Mouse (Mus musculus) large intestine, adult 2 months (tissue): ENCODE measurements around the gene Ccl17. TPM values are rescaled to one million over a fixed set of nuclear protein-coding genes. Genes with fewer than 3 reads are reported as not detected.

Experiments
- DNase-seq: peaks from one replicate; pipeline ENCODE4 v3.0.0-alpha.2; 2012; ENCODE audit warnings: low read depth, low spot score
- WGBS: fragments of 180-500 bp; shearing (Covaris S2); methylation state at CpG from one replicate; pipeline ENCODE4 v1.1.7; 2018; 5-methylcytosine and 5-hydroxymethylcytosine counted together
- polyA plus RNA-seq: library from polyadenylated mRNA; depleted of rRNA; stranded (reverse); fragments of >200 nt; gene quantifications from 2 replicates; pipeline ENCODE4 v1.2.3, GENCODE M21; 2012; rRNA removed

Ccl17 gene
- polyA plus RNA-seq: 2.5 and 4.9 TPM in 2 replicates

DNA sequence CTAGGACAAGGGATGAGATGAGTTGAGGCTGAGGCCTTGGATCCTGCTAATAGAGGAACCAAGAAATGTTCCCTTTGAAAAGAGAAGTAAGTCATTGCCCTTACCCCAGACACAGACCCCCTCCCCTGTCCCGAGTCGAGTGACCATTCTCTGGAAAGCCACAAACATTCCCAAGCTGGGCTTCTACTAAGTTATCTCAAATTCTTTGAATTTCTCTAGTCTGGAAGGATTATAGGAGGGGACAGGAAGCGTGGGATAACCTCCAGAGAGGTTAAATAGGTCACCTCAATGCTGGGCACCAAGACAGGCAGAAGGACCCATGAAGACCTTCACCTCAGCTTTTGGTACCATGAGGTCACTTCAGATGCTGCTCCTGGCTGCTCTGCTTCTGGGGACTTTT, at the start of gene Ccl17:
Gene Ccl17, plus strand, starts transcription at position 301 of the 400 bp plus-strand sequence.
- no peak for DNase-seq

DNA sequence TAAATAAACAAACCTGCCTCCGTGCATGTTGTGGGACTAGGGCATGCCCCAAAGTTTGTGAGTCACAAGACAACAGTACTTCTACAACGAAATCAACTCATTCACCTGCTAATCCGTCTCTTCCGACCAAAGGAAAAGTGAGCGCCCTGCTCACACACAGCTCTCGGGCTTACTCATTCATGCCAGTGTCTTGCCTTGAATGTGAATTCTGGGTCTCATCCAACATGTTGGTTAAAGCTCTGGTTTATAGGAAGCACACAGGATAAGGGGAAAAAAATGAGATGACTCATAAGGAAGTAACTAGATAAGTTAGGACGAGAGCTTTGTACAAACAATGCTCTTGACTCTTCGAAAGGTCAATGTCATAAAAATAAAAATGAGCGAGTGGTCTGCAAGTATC, 43.2 kb upstream of the Ccl17 start:
- 12% methylated on average over 9 of the region's 9 CpGs for WGBS
- no peak for DNase-seq

More for the DNA sequence above, at the start of gene Ccl17:
- WGBS: 76% methylated on average over 3 of the region's 3 CpGs

DNA sequence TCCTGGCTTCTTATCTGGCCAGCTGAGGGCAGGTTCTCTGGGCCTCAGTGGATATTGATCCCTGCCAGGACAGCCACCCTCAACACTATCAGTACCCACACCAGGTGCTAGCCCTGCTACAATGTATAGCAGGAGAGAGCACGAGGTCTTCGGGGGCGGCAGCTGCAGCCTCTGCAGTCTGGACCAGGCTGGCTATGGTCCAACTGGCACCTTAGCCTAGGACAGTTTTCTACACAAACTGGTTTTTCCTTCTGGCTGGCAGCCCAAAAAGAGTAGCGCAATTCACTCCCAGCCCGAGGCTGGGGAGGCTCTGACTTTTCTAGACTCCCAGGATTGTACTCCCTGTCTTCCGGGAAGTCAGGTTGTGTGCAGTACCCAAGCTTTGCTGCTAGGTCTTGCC, 39.3 kb upstream of the Ccl17 start:
- WGBS: 10% methylated on average over 6 of the region's 6 CpGs
- DNase-seq: no peak

DNA sequence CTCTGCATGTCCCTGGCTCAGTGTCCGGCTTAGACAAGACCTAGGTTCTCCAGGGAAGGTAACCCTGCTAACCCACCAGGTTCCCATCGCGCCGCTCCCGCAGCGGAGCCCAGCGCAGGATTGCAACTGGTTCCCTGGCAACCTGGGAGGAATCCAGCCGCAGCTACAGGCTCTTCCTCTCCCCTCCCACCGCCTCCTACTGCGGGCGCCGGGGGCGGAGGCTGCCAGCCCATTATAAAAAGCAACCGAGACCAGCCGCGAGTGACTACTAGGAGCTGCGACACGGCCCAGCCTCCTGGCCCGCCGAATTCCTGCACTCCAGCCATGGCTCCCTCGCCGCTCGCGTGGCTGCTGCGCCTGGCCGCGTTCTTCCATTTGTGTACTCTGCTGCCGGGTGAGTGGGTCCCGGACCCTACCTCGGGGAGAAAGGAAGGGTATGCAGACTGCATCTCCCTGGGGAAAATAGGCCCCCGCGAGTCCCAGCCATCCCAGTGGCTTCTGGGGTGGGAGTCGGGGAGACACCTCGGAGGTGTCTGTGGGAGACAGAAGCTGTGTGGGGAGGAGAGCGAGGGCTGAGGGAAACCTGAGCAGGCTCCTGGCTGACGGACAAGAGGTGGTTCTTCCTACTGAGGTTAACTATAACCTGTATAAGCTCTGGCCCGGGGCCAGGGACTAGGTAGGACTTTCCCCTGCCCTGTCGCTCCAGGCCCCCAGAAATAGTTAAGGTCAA, 38.1 kb upstream of the Ccl17 start, which contains the start of gene Cx3cl1:
Gene Cx3cl1, plus strand, starts transcription at position 69 of the 730 bp plus-strand sequence.
- 2% methylated on average over 38 of the region's 38 CpGs for WGBS
- no peak for DNase-seq

GRCm38 (mm10) chr8:94773048-94773447, 37.2 kb upstream of the Ccl17 start:
- no peak for DNase-seq
- 77% methylated on average over 6 of the region's 6 CpGs for WGBS

- no peak for DNase-seq
- WGBS: 83% methylated on average over 12 of the region's 12 CpGs
Observed at GRCm38 (mm10) chr8:94773700-94774171, 36.5 kb upstream of the Ccl17 start.

DNA sequence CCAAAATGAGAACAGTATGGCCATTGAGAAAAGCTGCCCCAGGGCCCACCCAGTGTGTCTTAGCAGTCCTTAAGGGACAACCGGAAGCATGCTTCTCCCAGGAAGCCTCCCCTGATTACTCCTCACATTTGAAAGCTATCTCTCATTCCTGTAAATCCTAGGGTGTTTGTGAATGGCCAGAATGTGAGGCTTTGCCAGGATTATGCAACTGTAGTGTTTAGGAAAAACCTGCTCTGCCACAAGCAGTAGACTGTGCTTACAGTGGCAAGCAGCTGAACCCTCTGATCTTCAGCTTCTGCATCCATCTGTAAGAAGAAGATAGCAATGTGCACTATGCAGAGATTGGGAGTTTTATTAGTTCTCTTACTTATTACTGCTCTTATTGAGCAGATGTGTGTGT, 35.7 kb upstream of the Ccl17 start:
- DNase-seq: no peak
- WGBS: 76% methylated on average over 1 of the region's 1 CpGs

DNA sequence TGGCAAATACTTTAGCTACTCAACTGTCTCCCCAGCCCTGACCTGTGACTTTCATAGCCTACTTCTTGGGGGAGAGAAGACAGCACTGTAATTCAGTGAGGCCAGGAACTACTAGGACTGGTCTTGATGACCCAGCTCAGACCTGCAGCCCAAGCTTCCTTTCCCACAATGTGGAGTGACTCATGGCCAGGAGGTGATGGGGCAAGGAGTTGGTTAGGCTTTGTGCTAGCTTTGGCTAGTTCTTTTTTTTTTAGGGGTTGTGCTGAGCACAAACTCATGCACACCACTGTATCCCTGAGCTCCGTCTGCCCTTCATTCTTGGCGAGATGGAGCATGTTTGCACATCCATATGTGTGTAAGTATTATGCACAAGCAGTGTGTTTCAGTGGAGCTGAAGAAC, 33.9 kb upstream of the Ccl17 start:
- WGBS: 87% methylated on average over 2 of the region's 2 CpGs
- DNase-seq: no peak

GRCm38 (mm10) chr8:94778036-94778435, 32.2 kb upstream of the Ccl17 start:
- WGBS: 75% methylated on average over 10 of the region's 10 CpGs
- DNase-seq: no peak

DNA sequence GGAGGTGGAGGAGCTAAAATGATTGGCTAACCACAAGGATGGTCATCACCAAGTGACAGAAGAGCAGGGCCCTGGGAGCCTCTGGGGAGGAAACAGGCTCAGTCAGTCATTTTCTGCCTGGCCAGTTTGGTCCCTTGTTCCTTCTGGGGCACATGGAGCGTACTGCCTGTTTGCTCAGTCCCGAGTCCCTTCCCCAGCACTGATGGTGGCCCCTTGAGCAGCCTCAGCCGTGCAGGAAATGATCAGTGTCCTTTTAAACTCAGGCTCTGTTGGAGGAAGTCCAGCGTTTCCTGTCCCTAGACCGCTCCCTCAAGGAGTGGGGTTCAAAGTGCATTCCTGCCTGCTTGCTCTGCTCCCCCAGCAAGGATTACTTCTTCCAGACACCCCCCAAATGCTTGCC, 31.8 kb upstream of the Ccl17 start:
- no peak for DNase-seq
- 6% methylated on average over 5 of the region's 5 CpGs for WGBS

GRCm38 (mm10) chr8:94778895-94779533, 31.2 kb upstream of the Ccl17 start:
- DNase-seq: no peak

GRCm38 (mm10) chr8:94779534-94780294, 30.5 kb upstream of the Ccl17 start:
- WGBS: 93% methylated on average over 16 of the region's 16 CpGs
- DNase-seq: no peak

More at GRCm38 (mm10) chr8:94778895-94779533, 31.2 kb upstream of the Ccl17 start:
- WGBS: 43% methylated on average over 10 of the region's 10 CpGs

- no peak for DNase-seq
- WGBS: 90% methylated on average over 21 of the region's 21 CpGs
Observed at GRCm38 (mm10) chr8:94780491-94781154, 29.6 kb upstream of the Ccl17 start.

DNA sequence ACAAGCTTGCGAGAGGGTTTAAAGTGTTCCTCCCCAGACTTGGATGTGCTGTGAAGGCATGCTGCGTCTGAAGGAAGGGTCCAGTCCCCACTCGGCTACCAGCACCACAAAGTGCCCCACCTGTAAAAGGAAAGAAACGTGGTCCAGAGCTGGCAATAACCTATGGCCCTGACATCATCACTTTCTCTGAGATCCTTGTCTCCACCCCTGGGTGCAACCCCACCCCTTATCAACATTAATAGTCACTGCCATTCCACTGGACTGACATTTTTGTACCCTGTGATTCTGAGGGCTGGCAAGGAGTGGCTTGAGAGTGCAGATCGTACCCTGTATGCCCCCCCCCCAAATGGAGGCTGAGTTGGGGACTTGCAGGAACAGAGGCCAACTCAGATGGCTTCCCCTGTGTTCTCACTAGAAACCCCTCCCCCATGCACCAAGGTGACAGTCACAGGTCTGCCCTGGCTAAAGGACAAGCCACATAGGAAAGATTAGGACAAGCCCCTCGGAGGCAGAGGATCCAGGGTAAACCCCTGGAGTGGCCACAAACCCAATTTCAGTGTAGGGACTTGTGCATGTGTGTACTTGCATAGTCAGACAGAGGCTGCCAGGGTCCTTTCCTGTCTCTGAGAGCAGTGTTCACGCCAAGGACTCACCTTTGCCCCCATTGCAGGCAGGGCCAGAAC, 29.0 kb upstream of the Ccl17 start:
- no peak for DNase-seq
- WGBS: 34% methylated on average over 7 of the region's 7 CpGs

- DNase-seq: no peak
- 16% methylated on average over 11 of the region's 11 CpGs for WGBS
Observed at GRCm38 (mm10) chr8:94781838-94782235, 28.4 kb upstream of the Ccl17 start.

DNA sequence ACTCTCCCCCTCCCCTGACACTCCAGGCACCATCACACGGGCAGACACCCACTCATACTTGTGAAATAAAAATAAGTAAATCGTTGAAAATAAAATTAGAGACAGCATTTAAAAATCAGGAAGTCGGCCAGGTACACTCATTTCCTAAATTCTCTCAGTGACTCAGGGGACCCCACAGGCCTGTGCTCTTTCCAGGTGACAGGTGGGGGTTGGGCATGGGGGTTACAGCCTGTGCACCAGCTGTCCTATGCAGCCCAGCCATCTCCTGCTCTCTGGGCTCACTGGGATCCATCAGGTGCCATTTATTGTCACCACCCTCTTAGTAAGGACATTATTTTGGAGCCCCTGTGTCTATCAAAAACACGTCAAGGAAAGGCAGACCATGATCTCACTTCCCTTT, 26.4 kb upstream of the Ccl17 start:
- 69% methylated on average over 4 of the region's 4 CpGs for WGBS
- no peak for DNase-seq

DNA sequence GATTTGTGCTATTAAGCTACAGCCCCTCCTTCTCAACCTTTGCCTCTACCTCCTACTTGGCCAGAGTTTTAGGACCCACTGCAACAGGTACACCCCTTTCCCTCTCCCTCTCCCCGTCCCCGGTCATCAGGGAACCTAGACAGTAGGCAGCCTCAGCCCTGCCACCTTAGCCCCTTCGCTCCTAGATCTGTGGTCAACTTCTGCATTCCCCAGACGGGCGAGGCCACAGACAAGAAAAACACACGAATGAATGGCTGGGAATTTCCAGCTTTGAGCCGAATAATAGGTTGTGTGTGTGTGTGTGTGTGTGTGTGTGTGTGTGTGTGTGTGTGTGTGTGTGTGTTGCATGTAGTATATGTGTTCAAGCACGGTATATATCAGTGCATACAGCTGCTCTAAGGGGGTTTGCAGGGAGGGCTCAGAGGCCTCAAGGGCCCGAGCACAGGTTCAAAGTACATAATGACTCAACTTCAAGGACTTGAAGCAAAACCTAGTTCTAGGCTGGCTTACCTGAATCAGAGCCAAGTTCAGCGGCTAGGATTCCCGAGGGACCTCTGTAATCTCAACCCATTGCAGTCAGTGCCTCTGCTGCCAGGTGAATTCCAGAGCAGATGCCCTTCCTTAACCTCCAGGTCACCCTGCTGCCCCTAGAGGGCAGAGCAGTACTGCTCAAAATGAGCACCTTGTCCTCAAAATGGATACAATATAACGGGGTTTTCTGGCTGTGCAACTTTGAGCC, 24.8 kb upstream of the Ccl17 start:
- WGBS: 25% methylated on average over 12 of the region's 12 CpGs
- DNase-seq: no peak

DNA sequence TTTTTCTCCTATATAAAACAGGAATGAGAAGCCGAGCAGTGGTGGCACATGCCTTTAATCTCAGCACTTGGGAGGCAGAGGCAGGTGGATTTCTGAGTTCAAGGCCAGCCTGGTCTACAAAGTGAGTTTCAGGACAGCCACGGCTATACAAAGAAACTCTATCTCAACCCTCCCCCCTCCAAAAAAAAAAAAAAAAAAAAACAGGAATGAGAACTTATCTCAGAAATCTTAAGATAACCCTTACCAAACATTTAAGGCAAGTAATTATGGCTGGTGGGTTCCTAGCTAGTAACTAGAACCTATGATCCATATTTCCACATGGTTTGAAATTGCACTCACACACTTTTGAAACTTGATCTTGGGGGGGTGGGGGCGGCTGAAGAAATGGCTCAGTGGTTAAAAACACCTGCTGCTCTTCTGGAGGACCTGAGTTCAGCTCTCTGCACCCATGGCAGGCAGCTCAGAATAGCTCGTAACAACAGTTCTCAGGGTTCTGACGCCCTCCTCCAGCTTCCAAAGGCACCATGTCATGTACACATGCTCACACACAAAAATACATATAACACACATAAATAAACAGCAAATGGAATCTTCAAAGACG, 24.2 kb upstream of the Ccl17 start:
- WGBS: 63% methylated on average over 6 of the region's 6 CpGs
- DNase-seq: no peak
